In genomic region chr2:152626774-152627591, GRCm38 (mm10) we compare ENCODE assay signal across 10 mouse cellular contexts. TPM values are rescaled to one million over a fixed set of nuclear protein-coding genes. Genes with fewer than 3 reads are reported as not detected.
DNase-seq lines count a peak whose midpoint lies in the region; ATAC-seq and TF ChIP-seq lines count a peak whose summit lies in the region.
"Had no signal": no experiment of that assay in that cellular context is flagged by ENCODE, and none has a peak within 500 bp of the region (broad histone marks: within the 10 kb centered on the region; RNA-seq: fewer than 3 reads in every experiment).

Rem1 (plus strand) TSS chr2:152626951.

- no peak for TF ChIP-seq POLR2A in spleen, adult 2 months (IDR thresholded peaks at IDR 0.05; ENCODE audit: low read depth, low read length)

- H3K36me3 ChIP-seq in spleen, adult 2 months (ENCODE audit: control insufficient read depth, insufficient read depth, low read length), result no peaks in the 10 kb centered on the region
- H3K36me3 ChIP-seq in forebrain, postnatal 0 days (ENCODE audit: insufficient read depth), result no peaks in the 10 kb centered on the region
- no peaks in the 10 kb centered on the region for H3K36me3 ChIP-seq in hindbrain, embryonic 16.5 days (ENCODE audit: control insufficient read depth, insufficient read depth, low read length)
- no peaks in the 10 kb centered on the region for H3K36me3 ChIP-seq in lung, embryonic 16.5 days (ENCODE audit: control insufficient read depth, insufficient read depth, low read length)
- no peaks in the 10 kb centered on the region for H3K36me3 ChIP-seq in stomach, embryonic 14.5 days (ENCODE audit: control insufficient read depth, insufficient read depth, low read length)

- DNase-seq in spleen, adult 2 months (ENCODE audit: low read depth in 1 of 2, low spot score in 2 of 2), result no peak
- no peak for DNase-seq in spleen, postnatal 10 days (ENCODE audit: low spot score in 2 of 2)
- no peak for DNase-seq in forebrain, postnatal 0 days
- no peak for DNase-seq in cerebellum, adult 9-10 months
- DNase-seq in layer of hippocampus, adult 11-12 months (ENCODE audit: low spot score), result no peak

- ATAC-seq in forebrain, postnatal 0 days, result peak; percentile 53; the same call in 1 of the 2 replicates
- ATAC-seq in hindbrain, embryonic 16.5 days, result 0 out of 2 replicates have a peak, but pooled peaks have one; percentile 17
- ATAC-seq in lung, embryonic 16.5 days (ENCODE audit: low read depth), result peak; percentile 80
- ATAC-seq in stomach, embryonic 14.5 days (ENCODE audit: insufficient number of reproducible peaks, insufficient read depth, low FRiP score, low read depth), result peak; percentile 50; the same call in 1 of the 2 replicates

- H3K9me3 ChIP-seq in forebrain, postnatal 0 days (ENCODE audit: low read length), result no peaks in the 10 kb centered on the region
- H3K9me3 ChIP-seq in hindbrain, embryonic 16.5 days (ENCODE audit: control insufficient read depth, low read length), result no peaks in the 10 kb centered on the region
- no peaks in the 10 kb centered on the region for H3K9me3 ChIP-seq in lung, embryonic 16.5 days (ENCODE audit: control insufficient read depth, low read length)
- no peaks in the 10 kb centered on the region for H3K9me3 ChIP-seq in stomach, embryonic 14.5 days (ENCODE audit: control insufficient read depth, low read depth, low read length)

- no peaks in the 10 kb centered on the region for H3K4me1 ChIP-seq in spleen, adult 2 months (ENCODE audit: control insufficient read depth, insufficient read depth, insufficient read length)
- peaks cover 10% of the 10 kb centered on the region; the same call in 1 of the 2 replicates for H3K4me1 ChIP-seq in forebrain, postnatal 0 days (ENCODE audit: insufficient read depth)
- peaks cover 12% of the 10 kb centered on the region for H3K4me1 ChIP-seq in hindbrain, embryonic 16.5 days (ENCODE audit: control insufficient read depth, insufficient read depth, low read depth, low read length)
- peaks cover 7% of the 10 kb centered on the region; the same call in 1 of the 2 replicates for H3K4me1 ChIP-seq in lung, embryonic 16.5 days (replicated peaks; ENCODE audit: control insufficient read depth, insufficient read depth, low read length)
- H3K4me1 ChIP-seq in stomach, embryonic 14.5 days (ENCODE audit: control insufficient read depth, insufficient read depth, low read length), result peaks cover 13% of the 10 kb centered on the region

- peak within 1 kb of the TSS; percentile 55 for H3K4me2 ChIP-seq in forebrain, postnatal 0 days (ENCODE audit: low read depth)
- H3K4me2 ChIP-seq in hindbrain, embryonic 16.5 days (ENCODE audit: low read length), result peak within 1 kb of the TSS; percentile 63
- peak within 1 kb of the TSS; percentile 80 for H3K4me2 ChIP-seq in lung, embryonic 16.5 days (ENCODE audit: low read depth, low read length)
- peak within 1 kb of the TSS; percentile 71 for H3K4me2 ChIP-seq in stomach, embryonic 14.5 days (replicated peaks; ENCODE audit: low read depth, low read length)

- TF ChIP-seq CTCF in spleen, adult 2 months (IDR thresholded peaks at IDR 0.05; ENCODE audit: extremely low read depth, insufficient read depth, insufficient read length, insufficient replicate concordance), result no peak
- TF ChIP-seq CTCF in forebrain, postnatal 0 days (IDR thresholded peaks at IDR 0.05; ENCODE audit: low read depth), result no peak

- H3K27ac ChIP-seq in spleen, adult 2 months (ENCODE audit: insufficient read depth, low read length), result peak within 1 kb of the TSS; percentile 57
- no peak within 1 kb of the TSS for H3K27ac ChIP-seq in forebrain, postnatal 0 days (ENCODE audit: low read depth, low read length)
- H3K27ac ChIP-seq in hindbrain, embryonic 16.5 days (ENCODE audit: low read depth, low read length), result no peak within 1 kb of the TSS
- no peak within 1 kb of the TSS for H3K27ac ChIP-seq in lung, embryonic 16.5 days (ENCODE audit: low read length)
- peak within 1 kb of the TSS; percentile 40; the same call in 1 of the 2 replicates for H3K27ac ChIP-seq in stomach, embryonic 14.5 days (ENCODE audit: low read length)
- H3K27ac ChIP-seq: macrophage had no signal

- H3K9ac ChIP-seq in forebrain, postnatal 0 days, result peak within 1 kb of the TSS; percentile 33
- peak within 1 kb of the TSS; percentile 43 for H3K9ac ChIP-seq in hindbrain, embryonic 16.5 days (ENCODE audit: low read depth, low read length)
- peak within 1 kb of the TSS; percentile 68 for H3K9ac ChIP-seq in lung, embryonic 16.5 days (ENCODE audit: low read length)
- peak within 1 kb of the TSS; percentile 53 for H3K9ac ChIP-seq in stomach, embryonic 14.5 days (replicated peaks; ENCODE audit: low read depth, low read length)

- peak within 1 kb of the TSS; percentile 50 for H3K4me3 ChIP-seq in spleen, adult 2 months (ENCODE audit: extremely low read depth, insufficient read depth, insufficient read length)
- peak within 1 kb of the TSS; percentile 28 for H3K4me3 ChIP-seq in forebrain, postnatal 0 days (ENCODE audit: low read depth, low read length)
- peak within 1 kb of the TSS; percentile 39 for H3K4me3 ChIP-seq in hindbrain, embryonic 16.5 days (ENCODE audit: low read length)
- H3K4me3 ChIP-seq in lung, embryonic 16.5 days (ENCODE audit: low read length), result peak within 1 kb of the TSS; percentile 53
- peak within 1 kb of the TSS; percentile 55 for H3K4me3 ChIP-seq in stomach, embryonic 14.5 days (ENCODE audit: low read depth, low read length)

- peaks cover 6% of the 10 kb centered on the region for H3K27me3 ChIP-seq in spleen, adult 2 months (ENCODE audit: control insufficient read depth, insufficient read depth, low read length)
- peaks cover 26% of the 10 kb centered on the region for H3K27me3 ChIP-seq in forebrain, postnatal 0 days (ENCODE audit: insufficient read depth, low read length)
- peaks cover 19% of the 10 kb centered on the region for H3K27me3 ChIP-seq in hindbrain, embryonic 16.5 days (replicated peaks; ENCODE audit: control insufficient read depth, insufficient read depth, low read length)
- H3K27me3 ChIP-seq in lung, embryonic 16.5 days (ENCODE audit: control insufficient read depth, insufficient read depth, low read depth, low read length), result peaks cover 32% of the 10 kb centered on the region
- H3K27me3 ChIP-seq in stomach, embryonic 14.5 days (ENCODE audit: control insufficient read depth, insufficient read depth, low read length), result no peaks in the 10 kb centered on the region; the same call in 1 of the 2 replicates

- WGBS in spleen, adult 2 months, result 5% methylated on average over 57 of the region's 59 CpGs
- WGBS in forebrain, postnatal 0 days, result 3% methylated on average over 58 of the region's 59 CpGs
- 2% methylated on average over 55 of the region's 59 CpGs for WGBS in hindbrain, embryonic 16.5 days
- under 1% methylated on average over 58 of the region's 59 CpGs for WGBS in lung, embryonic 16.5 days
- 2% methylated on average over 59 of the region's 59 CpGs for WGBS in stomach, embryonic 14.5 days

RNA-seq across cellular contexts. Expression of gene Rem1, which starts in this region (rescaled TPM):
- 8.6 and 9.8 TPM in 2 replicates for polyA plus RNA-seq in spleen, adult 2 months (2012; rRNA removed)
- total RNA-seq in forebrain, postnatal 0 days (2014; rRNA removed), result 0.46 and 2.7 TPM in 2 replicates
- polyA plus RNA-seq in forebrain, postnatal 0 days (2015; fragmentation: Nextera tagmentation; extraction: Ambion mirVana), result 0.44 and 0.53 TPM in 2 replicates
- 0.80 and 0.82 TPM in 2 replicates for polyA plus RNA-seq in hindbrain, embryonic 16.5 days (2015; fragmentation: Nextera tagmentation; extraction: Ambion mirVana)
- 8.4 and 8.6 TPM in 2 replicates for polyA plus RNA-seq in lung, embryonic 16.5 days (2015; fragmentation: Nextera tagmentation; extraction: Ambion mirVana)
- 21.9 and 22.3 TPM in 2 replicates for polyA plus RNA-seq in stomach, embryonic 14.5 days (2014; fragmentation: Nextera tagmentation; extraction: Ambion mirVana)
- total RNA-seq: MEL had no signal
- polyA plus RNA-seq: macrophage had no signal

Comparison
In these comparisons a context has a peak if more than half of its experiments do, and no peak if none do; other contexts are left out.
1. Peak in ATAC-seq, H3K4me3 ChIP-seq, H3K9ac ChIP-seq and H3K4me2 ChIP-seq in hindbrain, embryonic 16.5 days; RNA of the gene not detected or under 1 TPM.
2. H3K27ac ChIP-seq: peak in spleen, adult 2 months (single experiment) and stomach, embryonic 14.5 days (single experiment); none in forebrain, postnatal 0 days (single experiment), hindbrain, embryonic 16.5 days (single experiment) and lung, embryonic 16.5 days (single experiment).
3. ATAC-seq: peak in every context shown above with its lines; median percentile 80 in lung, embryonic 16.5 days; 53 in forebrain, postnatal 0 days; 50 in stomach, embryonic 14.5 days; 17 in hindbrain, embryonic 16.5 days.
4. Peak in every context shown above with its lines, with median percentiles within 50 percentile points of each other: H3K4me3 ChIP-seq, H3K4me2 ChIP-seq and H3K9ac ChIP-seq.